Mouse (Mus musculus) adrenal gland, adult 18-20 months (tissue): ENCODE results near the gene Fam92b. TPM values are rescaled to one million over a fixed set of nuclear protein-coding genes. Genes with fewer than 3 reads are reported as not detected.

Experiments used
- DNase-seq, 2 experiments: peaks; one replicate each; pipeline ENCODE4 v3.0.0; 2021 to 2022; ENCODE audit warnings: low spot score in 2 of 2
- total RNA-seq, 2 experiments: library from RNA; stranded (reverse); gene quantifications; 1 replicate in 1 of 2; 2 replicates in 1 of 2; pipeline ENCODE4 v1.2.3; 2021

Gene Fam92b
- total RNA-seq, 2 experiments from 2014 or later = 0.70 to 1.6 TPM

- DNase-seq = no peak
Measured at GRCm38 (mm10) chr8:120116600-120116999, 60.7 kb downstream of the Fam92b start.

Other genes starting within 250 kb of the Fam92b start
- gene Crispld2, start 185.0 kb downstream of the Fam92b start, total RNA-seq = 10 to 100 TPM in 1 of 2 experiments, 1 to 10 TPM in 1; 9.5 to 12.8 TPM
- 10 to 100 TPM; 39.5 to 57.7 TPM for gene Zdhhc7, start 76.0 kb downstream of the Fam92b start, total RNA-seq
- 100 to 1,000 TPM in 1 of 2 experiments, 10 to 100 TPM in 1; 60.5 to 130 TPM for gene 6430548M08Rik, start 63.3 kb downstream of the Fam92b start, total RNA-seq
- 10 to 100 TPM; 23.9 to 24.1 TPM for gene Gse1, start 51.0 kb upstream of the Fam92b start, total RNA-seq